Mouse (Mus musculus) gastrocnemius, adult 8-10 months (tissue): ENCODE results near the gene Olfr691. TPM values are rescaled to one million over a fixed set of nuclear protein-coding genes. Genes with fewer than 3 reads are reported as not detected.
"Not testable (repeated sequence)": the region's sequence is repeated elsewhere in the genome, so short reads cannot be mapped to it uniquely, and the experiment has no call there.

Experiments used
- DNase-seq, 2 experiments: peaks; one replicate each; pipeline ENCODE4 v3.0.0; 2022; ENCODE audit warnings: low spot score in 2 of 2
- total RNA-seq, 4 experiments: library from RNA; stranded (reverse); gene quantifications; 2 replicates each; pipeline ENCODE4 v1.2.4; 2022

Olfr691 gene
- total RNA-seq = not detected

GRCm38 (mm10) chr7:105342170-105342569 is at the start of gene Olfr691:
Gene Olfr691 (minus strand): TSS chr7:105342270.
- no peak for DNase-seq

- DNase-seq = no peak
Measured at GRCm38 (mm10) chr7:105390236-105390635, 48.2 kb upstream of the Olfr691 start.

- DNase-seq = no peak
Measured at GRCm38 (mm10) chr7:105387696-105388095, 45.6 kb upstream of the Olfr691 start.

DNA sequence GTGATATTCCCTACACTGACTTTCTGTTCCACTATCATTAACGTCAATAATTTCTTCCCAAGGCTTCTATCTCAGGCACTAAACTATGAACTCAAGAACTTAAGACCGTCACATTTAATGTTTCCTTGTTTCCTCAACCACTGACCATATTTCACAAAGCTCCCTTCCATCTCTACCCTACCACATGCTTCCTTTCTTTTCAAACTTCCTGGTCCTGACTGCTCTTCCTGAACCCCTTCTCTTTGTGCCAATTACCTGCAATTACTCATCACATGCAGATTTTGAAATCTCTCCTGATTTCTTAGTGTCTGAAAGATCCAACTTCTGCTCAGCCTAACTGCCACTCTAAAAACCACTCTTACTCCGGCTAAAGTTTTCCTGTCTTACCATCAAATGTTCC is 38.3 kb upstream of the Olfr691 start:
- DNase-seq = no peak

- no peak for DNase-seq
Measured at GRCm38 (mm10) chr7:105374866-105375265, 32.8 kb upstream of the Olfr691 start, which contains the start of gene Gm5901. Gene Gm5901 (plus strand): TSS chr7:105375038.

- DNase-seq = no peak
Measured at GRCm38 (mm10) chr7:105373976-105374375, 31.9 kb upstream of the Olfr691 start.

DNA sequence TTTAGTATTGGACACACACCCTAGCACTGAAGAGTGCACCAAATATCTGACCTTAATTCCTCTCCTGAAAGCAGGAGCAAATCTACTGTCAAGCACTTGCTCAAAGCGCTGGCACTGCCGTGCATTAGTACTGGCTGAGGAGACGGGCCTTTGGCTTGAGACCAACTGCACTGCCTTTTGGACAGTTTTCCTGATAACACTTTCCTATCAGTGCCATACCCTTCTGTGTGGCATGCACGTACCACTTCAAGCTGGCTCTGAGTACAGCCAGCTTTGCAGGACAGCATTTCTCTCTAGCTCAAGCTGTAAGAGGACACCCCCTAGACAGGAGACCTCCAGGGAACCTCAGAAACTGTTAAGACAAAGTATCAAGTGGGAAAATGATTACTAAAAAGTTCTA is 31.4 kb upstream of the Olfr691 start:
- DNase-seq = no peak

- DNase-seq = no peak
Measured at GRCm38 (mm10) chr7:105372912-105373311, 30.8 kb upstream of the Olfr691 start.

- no peak for DNase-seq
Measured at GRCm38 (mm10) chr7:105368521-105368920, 26.5 kb upstream of the Olfr691 start.

DNA sequence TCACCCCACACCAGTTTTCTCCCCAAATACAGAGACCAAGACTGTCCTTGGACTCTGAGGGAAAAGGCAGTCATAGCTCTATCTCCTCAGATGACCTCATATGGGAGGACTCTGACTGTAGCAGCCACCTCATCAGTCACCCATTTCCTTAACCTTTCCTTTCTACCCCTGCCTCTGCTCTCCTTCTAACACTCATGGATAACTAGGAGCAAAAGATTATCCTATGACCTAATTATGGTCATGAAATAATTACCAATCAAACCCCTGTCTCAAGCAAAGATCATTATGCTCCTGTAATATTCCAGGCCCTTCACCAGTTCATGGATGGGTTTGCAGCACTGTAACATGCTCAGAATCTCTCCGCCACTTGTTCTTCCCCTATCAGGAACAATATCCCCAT is 25.9 kb upstream of the Olfr691 start, which contains the start of gene Olfr692:
Gene Olfr692, plus strand, starts transcription at position 301 of the 400 bp plus-strand sequence.
- DNase-seq = no peak

DNA sequence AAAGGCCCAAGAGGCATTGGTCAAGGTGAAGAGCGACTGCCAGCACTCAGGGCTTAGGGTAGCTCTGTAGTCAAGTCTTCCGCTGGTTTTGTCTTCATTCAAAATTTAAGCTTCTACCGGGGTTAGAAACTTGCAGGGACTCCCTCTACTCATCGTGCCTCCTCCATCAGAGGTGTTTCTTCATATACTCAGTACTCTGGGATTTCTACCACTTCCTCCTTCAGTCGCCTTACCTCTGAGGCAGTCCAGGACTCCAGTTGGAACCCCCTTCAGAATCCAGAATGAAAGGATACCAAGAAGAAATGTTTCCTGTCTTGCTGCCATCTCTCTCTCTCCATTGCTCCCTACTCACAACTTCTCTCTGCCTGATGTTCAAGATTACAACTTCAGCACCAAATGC is 25.2 kb upstream of the Olfr691 start:
- DNase-seq = no peak

DNA sequence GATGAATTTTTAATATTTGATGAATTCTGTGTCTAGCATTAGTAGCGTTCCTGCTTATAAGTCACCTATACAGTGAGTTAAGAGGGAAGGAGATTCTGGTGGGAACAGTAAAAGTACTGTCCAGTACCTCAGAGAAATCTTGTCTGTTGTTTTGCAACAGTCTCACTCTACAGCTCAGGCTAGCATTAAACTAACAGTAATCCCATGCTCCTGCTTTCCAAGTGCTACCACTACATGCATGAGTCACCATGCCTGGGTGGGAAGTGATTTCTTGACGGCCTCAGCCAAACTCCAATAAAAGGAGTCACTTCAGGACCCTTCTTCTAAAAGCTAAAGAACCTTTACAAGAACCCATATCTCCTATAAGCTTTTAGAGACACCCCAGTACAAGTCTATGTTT is 19.6 kb upstream of the Olfr691 start:
- no peak for DNase-seq

GRCm38 (mm10) chr7:105356487-105356886 is 14.4 kb upstream of the Olfr691 start:
- not testable (repeated sequence) for DNase-seq

GRCm38 (mm10) chr7:105356064-105356463 is 14.0 kb upstream of the Olfr691 start:
- not testable (repeated sequence) for DNase-seq

GRCm38 (mm10) chr7:105342752-105343151 is 682 bp upstream of the Olfr691 start:
- no peak for DNase-seq

GRCm38 (mm10) chr7:105334004-105334403 is 8.1 kb downstream of the Olfr691 start, which contains the start of gene Olfr690:
Gene Olfr690 (minus strand): TSS chr7:105334104.
- DNase-seq = no peak

DNA sequence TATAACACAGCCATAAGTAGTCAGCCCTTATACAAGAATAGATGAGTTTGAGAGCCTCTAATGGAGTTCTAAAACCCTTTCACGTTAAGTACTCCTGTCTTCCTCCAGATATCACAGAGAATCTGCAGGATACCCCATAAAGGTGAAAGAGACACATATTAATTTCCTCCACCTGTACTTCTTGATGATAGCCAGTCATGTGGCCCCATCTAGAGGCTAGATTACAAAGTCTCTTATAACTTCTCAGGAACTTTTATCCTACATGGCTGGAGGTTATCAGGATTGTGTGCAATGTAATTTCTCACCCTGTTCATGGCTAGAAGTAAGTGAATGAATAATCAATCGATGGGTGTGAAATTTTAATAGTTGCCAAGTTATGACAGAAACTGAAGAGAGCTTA is 16.8 kb downstream of the Olfr691 start:
- no peak for DNase-seq

GRCm38 (mm10) chr7:105310865-105311264 is 31.2 kb downstream of the Olfr691 start, which contains the start of gene Olfr689:
Gene Olfr689 (plus strand): TSS chr7:105311165.
- no peak for DNase-seq

DNA sequence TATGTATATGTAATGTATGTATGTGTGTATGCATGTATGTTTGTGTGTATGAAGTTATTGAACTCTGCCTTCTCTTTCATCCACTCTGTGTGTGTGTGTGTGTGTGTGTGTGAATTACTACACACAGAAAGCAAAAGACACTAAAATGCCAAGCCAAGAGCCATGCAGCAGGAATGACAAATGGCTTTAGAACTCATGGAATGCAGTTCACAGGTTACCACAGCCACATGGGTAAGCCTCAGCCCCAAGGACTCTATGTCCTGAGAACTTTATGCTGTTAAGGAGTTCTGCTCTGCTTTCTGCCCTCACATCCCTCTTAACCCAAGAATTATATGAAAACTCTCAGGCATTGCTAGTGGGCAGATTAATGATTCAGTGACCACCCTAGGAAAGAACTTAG is 52.0 kb downstream of the Olfr691 start:
- no peak for DNase-seq

GRCm38 (mm10) chr7:105287795-105288194 is 54.3 kb downstream of the Olfr691 start, which contains the start of gene Olfr688:
Gene Olfr688 (plus strand): TSS chr7:105288095.
- DNase-seq = no peak
